ENCODE assay signal across 10 mouse cellular contexts in genomic region chr7:25717478-25717877, GRCm38 (mm10). TPM values are rescaled to one million over a fixed set of nuclear protein-coding genes. Genes with fewer than 3 reads are reported as not detected.
DNase-seq lines count a peak whose midpoint lies in the region; ATAC-seq lines count a peak whose summit lies in the region.
"Had no signal": no experiment of that assay in that cellular context is flagged by ENCODE, and none has a peak within 500 bp of the region (broad histone marks: within the 10 kb centered on the region; RNA-seq: fewer than 3 reads in every experiment).

No protein-coding gene starts in this region.

- H3K36me3 ChIP-seq in heart, embryonic 14.5 days (ENCODE audit: control insufficient read depth, insufficient read depth, low read length): peaks cover 70% of the 10 kb centered on the region
- H3K36me3 ChIP-seq in embryonic facial prominence, embryonic 10.5 days (replicated peaks): peaks cover 74% of the 10 kb centered on the region
- peaks cover 60% of the 10 kb centered on the region for H3K36me3 ChIP-seq in intestine, embryonic 14.5 days (ENCODE audit: control insufficient read depth, insufficient read depth, low read length)
- peaks cover 57% of the 10 kb centered on the region for H3K36me3 ChIP-seq in midbrain, embryonic 13.5 days

- no peaks in the 10 kb centered on the region for H3K27me3 ChIP-seq in heart, embryonic 14.5 days (ENCODE audit: control insufficient read depth, insufficient read depth, low read length)
- H3K27me3 ChIP-seq in embryonic facial prominence, embryonic 10.5 days (replicated peaks; ENCODE audit: low read depth, poor library complexity, severe bottlenecking): no peaks in the 10 kb centered on the region
- H3K27me3 ChIP-seq in intestine, embryonic 14.5 days (replicated peaks; ENCODE audit: control insufficient read depth, insufficient read depth, low read length): no peaks in the 10 kb centered on the region
- H3K27me3 ChIP-seq in midbrain, embryonic 13.5 days: no peaks in the 10 kb centered on the region

- H3K4me3 ChIP-seq in heart, embryonic 14.5 days (ENCODE audit: control insufficient read depth in 1 of 2, insufficient read depth in 1 of 2, low read depth in 1 of 2, low read length in 2 of 2): 0 out of 4 replicates have a peak overlapping the region, but pooled peaks of 1 of the 2 experiments have one; percentile 75
- peak overlapping the region; percentile 72 for H3K4me3 ChIP-seq in embryonic facial prominence, embryonic 10.5 days
- no peak overlapping the region for H3K4me3 ChIP-seq in intestine, embryonic 14.5 days (ENCODE audit: low read depth, low read length)
- H3K4me3 ChIP-seq in midbrain, embryonic 13.5 days (replicated peaks): peak overlapping the region; percentile 62

- no peak overlapping the region for H3K27ac ChIP-seq in heart, embryonic 14.5 days (replicated peaks in 1 of 2; ENCODE audit: control insufficient read depth in 1 of 2, insufficient read depth in 1 of 2, low read depth in 2 of 2, low read length in 2 of 2)
- H3K27ac ChIP-seq in embryonic facial prominence, embryonic 10.5 days (replicated peaks): no peak overlapping the region
- no peak overlapping the region for H3K27ac ChIP-seq in intestine, embryonic 14.5 days (ENCODE audit: low read depth)
- H3K27ac ChIP-seq in midbrain, embryonic 13.5 days: no peak overlapping the region

- WGBS in heart, embryonic 14.5 days: 89% methylated on average over 3 of the region's 3 CpGs
- WGBS in embryonic facial prominence, embryonic 10.5 days: 87% methylated on average over 3 of the region's 3 CpGs
- 81% methylated on average over 3 of the region's 3 CpGs for WGBS in intestine, embryonic 14.5 days
- WGBS in midbrain, embryonic 13.5 days: 86% methylated on average over 3 of the region's 3 CpGs

- peaks cover 5 to 18% of the 10 kb centered on the region in 2 experiments for H3K4me1 ChIP-seq in heart, embryonic 14.5 days (ENCODE audit: control insufficient read depth in 2 of 2, insufficient read depth in 2 of 2, low read length in 2 of 2)
- peaks cover 20% of the 10 kb centered on the region for H3K4me1 ChIP-seq in embryonic facial prominence, embryonic 10.5 days
- H3K4me1 ChIP-seq in intestine, embryonic 14.5 days (replicated peaks; ENCODE audit: control insufficient read depth, insufficient read depth, low read length): peaks cover 15% of the 10 kb centered on the region
- peaks cover 22% of the 10 kb centered on the region for H3K4me1 ChIP-seq in midbrain, embryonic 13.5 days (replicated peaks)

- no peak for ATAC-seq in heart, embryonic 14.5 days (ENCODE audit: insufficient number of reproducible peaks, insufficient read depth, low FRiP score, low read depth)
- no peak for ATAC-seq in intestine, embryonic 14.5 days (replicated peaks; ENCODE audit: low FRiP score, low TSS enrichment, low read depth)
- ATAC-seq in midbrain, embryonic 13.5 days: no peak

- H3K4me2 ChIP-seq in heart, embryonic 14.5 days (ENCODE audit: low read length): peak overlapping the region; percentile 93
- H3K4me2 ChIP-seq in intestine, embryonic 14.5 days (ENCODE audit: low read length): peak overlapping the region; percentile 84
- H3K4me2 ChIP-seq in midbrain, embryonic 13.5 days (replicated peaks): peak overlapping the region; percentile 95

- DNase-seq in heart, postnatal 25 days (ENCODE audit: low spot score): no peak
- DNase-seq in embryonic facial prominence, embryonic 10.5 days (ENCODE audit: low spot score): no peak
- DNase-seq in intestine, embryonic 14.5 days (ENCODE audit: low spot score): no peak
- no peak for DNase-seq in left cerebral cortex, postnatal 14 days (ENCODE audit: low spot score in 2 of 2)
- DNase-seq in left cerebral cortex, adult 9 months (ENCODE audit: low spot score in 2 of 2): no peak
- DNase-seq in adipocyte (ENCODE audit: low spot score): no peak
- DNase-seq: adrenal gland, postnatal 36 days; kidney, postnatal 10 days had no signal

- intact Hi-C loops in heart, postnatal 25 days (cut with DNase I): no loop called here
- intact Hi-C loops in left cerebral cortex, postnatal 14 days (cut with DNase I): no loop called here

- H3K9ac ChIP-seq in heart, embryonic 14.5 days (ENCODE audit: low read length): peak overlapping the region; percentile 86; the same call in 1 of the 2 replicates
- no peak overlapping the region for H3K9ac ChIP-seq in intestine, embryonic 14.5 days (ENCODE audit: low read length)
- 0 out of 2 replicates have a peak overlapping the region, but pooled peaks have one; percentile 10 for H3K9ac ChIP-seq in midbrain, embryonic 13.5 days (replicated peaks)

- no peaks in the 10 kb centered on the region for H3K9me3 ChIP-seq in heart, embryonic 14.5 days (ENCODE audit: control insufficient read depth, low read length)
- no peaks in the 10 kb centered on the region for H3K9me3 ChIP-seq in embryonic facial prominence, embryonic 10.5 days
- no peaks in the 10 kb centered on the region for H3K9me3 ChIP-seq in intestine, embryonic 14.5 days (ENCODE audit: control insufficient read depth, low read length)
- no peaks in the 10 kb centered on the region for H3K9me3 ChIP-seq in midbrain, embryonic 13.5 days

RNA-seq across cellular contexts. Expression of gene Ccdc97, which starts 1.4 kb away (rescaled TPM):
- polyA plus RNA-seq in heart, embryonic 14.5 days (2014; fragmentation: Nextera tagmentation; extraction: Ambion mirVana): 23.4 and 24.5 TPM in 2 replicates
- total RNA-seq in heart, postnatal 25 days (2021): 10 to 100 TPM; 50.3 to 52.7 TPM
- 31.6 and 33.2 TPM in 2 replicates for polyA plus RNA-seq in embryonic facial prominence, embryonic 10.5 days (2016; fragmentation: Nextera tagmentation; extraction: Ambion mirVana)
- 27.0 and 27.4 TPM in 2 replicates for polyA plus RNA-seq in intestine, embryonic 14.5 days (2014; fragmentation: Nextera tagmentation; extraction: Ambion mirVana)
- 29.9 and 35.9 TPM in 2 replicates for polyA plus RNA-seq in midbrain, embryonic 13.5 days (2015; fragmentation: Nextera tagmentation; extraction: Ambion mirVana)
- 10 to 100 TPM; 56.2 to 56.7 TPM for total RNA-seq in left cerebral cortex, postnatal 14 days (2021)

RNA-seq across cellular contexts. Expression of gene Tgfb1, which starts 30.7 kb away (rescaled TPM):
- 3.5 and 4.5 TPM in 2 replicates for polyA plus RNA-seq in heart, embryonic 14.5 days (2014; fragmentation: Nextera tagmentation; extraction: Ambion mirVana)
- 10 to 100 TPM; 23.8 to 24.5 TPM for total RNA-seq in heart, postnatal 25 days (2021)
- polyA plus RNA-seq in embryonic facial prominence, embryonic 10.5 days (2016; fragmentation: Nextera tagmentation; extraction: Ambion mirVana): 1.2 and 1.5 TPM in 2 replicates
- 2.4 and 3.2 TPM in 2 replicates for polyA plus RNA-seq in intestine, embryonic 14.5 days (2014; fragmentation: Nextera tagmentation; extraction: Ambion mirVana)
- 0.59 and 1.2 TPM in 2 replicates for polyA plus RNA-seq in midbrain, embryonic 13.5 days (2015; fragmentation: Nextera tagmentation; extraction: Ambion mirVana)
- 10 to 100 TPM; 10.9 to 11.1 TPM for total RNA-seq in left cerebral cortex, postnatal 14 days (2021)

RNA-seq across cellular contexts. Expression of gene B9d2, which starts 36.9 kb away (rescaled TPM):
- 29.4 and 30.5 TPM in 2 replicates for polyA plus RNA-seq in heart, embryonic 14.5 days (2014; fragmentation: Nextera tagmentation; extraction: Ambion mirVana)
- 10 to 100 TPM in 1 of 2 experiments, 1 to 10 TPM in 1; 8.3 to 10.9 TPM for total RNA-seq in heart, postnatal 25 days (2021)
- 33.5 and 34.1 TPM in 2 replicates for polyA plus RNA-seq in embryonic facial prominence, embryonic 10.5 days (2016; fragmentation: Nextera tagmentation; extraction: Ambion mirVana)
- polyA plus RNA-seq in intestine, embryonic 14.5 days (2014; fragmentation: Nextera tagmentation; extraction: Ambion mirVana): 27.2 and 32.0 TPM in 2 replicates
- polyA plus RNA-seq in midbrain, embryonic 13.5 days (2015; fragmentation: Nextera tagmentation; extraction: Ambion mirVana): 40.3 and 41.4 TPM in 2 replicates
- total RNA-seq in left cerebral cortex, postnatal 14 days (2021): 10 to 100 TPM; 25.5 to 30.1 TPM

RNA-seq across cellular contexts. Expression of gene Hnrnpul1, which starts 37.1 kb away (rescaled TPM):
- polyA plus RNA-seq in heart, embryonic 14.5 days (2014; fragmentation: Nextera tagmentation; extraction: Ambion mirVana): 47.2 and 50.9 TPM in 2 replicates
- 10 to 100 TPM; 77.8 TPM for total RNA-seq in heart, postnatal 25 days (2021)
- polyA plus RNA-seq in embryonic facial prominence, embryonic 10.5 days (2016; fragmentation: Nextera tagmentation; extraction: Ambion mirVana): 60.8 and 62.5 TPM in 2 replicates
- 65.1 and 68.4 TPM in 2 replicates for polyA plus RNA-seq in intestine, embryonic 14.5 days (2014; fragmentation: Nextera tagmentation; extraction: Ambion mirVana)
- 53.5 and 56.2 TPM in 2 replicates for polyA plus RNA-seq in midbrain, embryonic 13.5 days (2015; fragmentation: Nextera tagmentation; extraction: Ambion mirVana)
- total RNA-seq in left cerebral cortex, postnatal 14 days (2021): 100 to 1,000 TPM; 102 to 103 TPM

RNA-seq across cellular contexts. Expression of gene Tmem91, which starts 42.5 kb away (rescaled TPM):
- polyA plus RNA-seq in heart, embryonic 14.5 days (2014; fragmentation: Nextera tagmentation; extraction: Ambion mirVana): 1.6 and 2.2 TPM in 2 replicates
- not detected for total RNA-seq in heart, postnatal 25 days (2021)
- polyA plus RNA-seq in embryonic facial prominence, embryonic 10.5 days (2016; fragmentation: Nextera tagmentation; extraction: Ambion mirVana): 2.6 and 3.6 TPM in 2 replicates
- 2.2 and 2.6 TPM in 2 replicates for polyA plus RNA-seq in intestine, embryonic 14.5 days (2014; fragmentation: Nextera tagmentation; extraction: Ambion mirVana)
- polyA plus RNA-seq in midbrain, embryonic 13.5 days (2015; fragmentation: Nextera tagmentation; extraction: Ambion mirVana): 8.8 and 9.7 TPM in 2 replicates
- 10 to 100 TPM; 40.2 to 48.8 TPM for total RNA-seq in left cerebral cortex, postnatal 14 days (2021)
- total RNA-seq: adrenal gland, postnatal 36 days had no signal
